In genomic region chr5:146786123-146786522, GRCm38 (mm10) we compare ENCODE assay signal across 25 mouse cellular contexts. TPM values are rescaled to one million over a fixed set of nuclear protein-coding genes. Genes with fewer than 3 reads are reported as not detected.
DNase-seq lines count a peak whose midpoint lies in the region; ATAC-seq and TF ChIP-seq lines count a peak whose summit lies in the region.
"Had no signal": no experiment of that assay in that cellular context is flagged by ENCODE, and none has a peak within 500 bp of the region (broad histone marks: within the 10 kb centered on the region; RNA-seq: fewer than 3 reads in every experiment).

No protein-coding gene starts in this region.

- H3K9ac ChIP-seq in kidney, embryonic 16.5 days (replicated peaks; ENCODE audit: low read length), result no peak overlapping the region
- no peak overlapping the region for H3K9ac ChIP-seq in lung, embryonic 15.5 days
- H3K9ac ChIP-seq: forebrain, embryonic 13.5 days; heart, embryonic 13.5 days had no signal

- DNase-seq in kidney, adult 2 months, result peak; percentile 63
- no peak for DNase-seq in kidney, adult 18-20 months
- DNase-seq in kidney, adult 11 months, result no peak
- DNase-seq in lung, adult 18-20 months, result no peak
- DNase-seq in spleen, adult 2 months (ENCODE audit: low read depth in 1 of 2, low spot score in 2 of 2), result no peak
- DNase-seq in spleen, adult 18-20 months, result no peak
- DNase-seq: adrenal gland, postnatal 10 days; adrenal gland, postnatal 36 days; cerebellum, adult 18-20 months; cerebellum, postnatal 14 days; gastrocnemius, postnatal 10 days; gastrocnemius, postnatal 36 days; heart, adult 2 months; heart, postnatal 14 days; heart, postnatal 4 days had no signal

- no peak for TF ChIP-seq CTCF in kidney, adult 2 months (conservative IDR thresholded peaks at IDR 0.05; ENCODE audit: insufficient read depth, insufficient read length, low read depth, low read length)
- no peak for TF ChIP-seq CTCF in spleen, adult 2 months (IDR thresholded peaks at IDR 0.05; ENCODE audit: extremely low read depth, insufficient read depth, insufficient read length, insufficient replicate concordance)

- no peaks in the 10 kb centered on the region for H3K9me3 ChIP-seq in kidney, embryonic 16.5 days (ENCODE audit: low read length)
- H3K9me3 ChIP-seq in lung, embryonic 15.5 days, result no peaks in the 10 kb centered on the region
- H3K9me3 ChIP-seq: forebrain, embryonic 10.5 days; forebrain, embryonic 13.5 days; G1E; heart, embryonic 10.5 days; heart, embryonic 13.5 days had no signal

- peak overlapping the region; percentile 83 for H3K27ac ChIP-seq in kidney, adult 2 months (ENCODE audit: insufficient read depth, low read depth, low read length)
- H3K27ac ChIP-seq in kidney, embryonic 16.5 days (ENCODE audit: low read length), result peak overlapping the region; percentile 86
- H3K27ac ChIP-seq in lung, embryonic 15.5 days, result peak overlapping the region; percentile 49
- H3K27ac ChIP-seq in spleen, adult 2 months (ENCODE audit: insufficient read depth, low read length), result peak overlapping the region; percentile 63
- H3K27ac ChIP-seq: forebrain, embryonic 10.5 days; forebrain, embryonic 13.5 days; heart, adult 2 months; heart, embryonic 10.5 days; heart, embryonic 13.5 days had no signal

- no peak overlapping the region for H3K4me3 ChIP-seq in kidney, adult 2 months (ENCODE audit: insufficient read depth, low read depth, low read length)
- H3K4me3 ChIP-seq in kidney, embryonic 16.5 days (ENCODE audit: low read length), result no peak overlapping the region
- no peak overlapping the region for H3K4me3 ChIP-seq in lung, embryonic 15.5 days
- H3K4me3 ChIP-seq in spleen, adult 2 months (ENCODE audit: extremely low read depth, insufficient read depth, insufficient read length), result no peak overlapping the region
- H3K4me3 ChIP-seq: forebrain, embryonic 10.5 days; forebrain, embryonic 13.5 days; heart, adult 2 months; heart, embryonic 10.5 days; heart, embryonic 13.5 days had no signal

- H3K4me1 ChIP-seq in kidney, adult 2 months (ENCODE audit: control insufficient read depth, insufficient read depth, low read length), result peaks cover 53% of the 10 kb centered on the region
- H3K4me1 ChIP-seq in kidney, embryonic 16.5 days (ENCODE audit: insufficient read depth, low read length), result peaks cover 59% of the 10 kb centered on the region
- H3K4me1 ChIP-seq in lung, embryonic 15.5 days, result peaks cover 29% of the 10 kb centered on the region
- peaks cover 40% of the 10 kb centered on the region for H3K4me1 ChIP-seq in spleen, adult 2 months (ENCODE audit: control insufficient read depth, insufficient read depth, insufficient read length)

- H3K27me3 ChIP-seq in kidney, adult 2 months (replicated peaks; ENCODE audit: control insufficient read depth, insufficient read depth, low read length), result no peaks in the 10 kb centered on the region
- H3K27me3 ChIP-seq in kidney, embryonic 16.5 days (ENCODE audit: insufficient read depth, low read length), result no peaks in the 10 kb centered on the region
- no peaks in the 10 kb centered on the region for H3K27me3 ChIP-seq in lung, embryonic 15.5 days
- no peaks in the 10 kb centered on the region for H3K27me3 ChIP-seq in spleen, adult 2 months (ENCODE audit: control insufficient read depth, insufficient read depth, low read length)
- H3K27me3 ChIP-seq: CH12.LX; forebrain, embryonic 13.5 days; heart, embryonic 13.5 days; Patski had no signal

- no peaks in the 10 kb centered on the region for H3K36me3 ChIP-seq in kidney, adult 2 months (ENCODE audit: control insufficient read depth, insufficient read depth, low read length)
- peaks cover 3% of the 10 kb centered on the region; the same call in 1 of the 2 replicates for H3K36me3 ChIP-seq in kidney, embryonic 16.5 days (ENCODE audit: insufficient read depth, low read length)
- no peaks in the 10 kb centered on the region for H3K36me3 ChIP-seq in lung, embryonic 15.5 days
- peaks cover 1% of the 10 kb centered on the region; the same call in 1 of the 2 replicates for H3K36me3 ChIP-seq in spleen, adult 2 months (ENCODE audit: control insufficient read depth, insufficient read depth, low read length)
- H3K36me3 ChIP-seq: heart, embryonic 10.5 days; heart, embryonic 13.5 days had no signal

- no peak overlapping the region for H3K4me2 ChIP-seq in kidney, embryonic 16.5 days (replicated peaks; ENCODE audit: low read depth, low read length)
- no peak overlapping the region for H3K4me2 ChIP-seq in lung, embryonic 15.5 days
- H3K4me2 ChIP-seq: forebrain, embryonic 13.5 days; heart, embryonic 13.5 days had no signal

- TF ChIP-seq POLR2A in kidney, adult 2 months (IDR thresholded peaks at IDR 0.05; ENCODE audit: low read depth, low read length), result no peak
- TF ChIP-seq POLR2A in spleen, adult 2 months (IDR thresholded peaks at IDR 0.05; ENCODE audit: low read depth, low read length), result no peak

- 22% methylated on average over 8 of the region's 8 CpGs for WGBS in kidney, adult 2 months
- WGBS in kidney, embryonic 16.5 days, result 52% methylated on average over 8 of the region's 8 CpGs
- WGBS in lung, embryonic 15.5 days, result 48% methylated on average over 8 of the region's 8 CpGs
- 66% methylated on average over 8 of the region's 8 CpGs for WGBS in spleen, adult 2 months

- peak; percentile 44; the same call in 1 of the 2 replicates for ATAC-seq in kidney, embryonic 16.5 days (ENCODE audit: low FRiP score, low TSS enrichment)
- ATAC-seq in lung, embryonic 15.5 days (ENCODE audit: borderline replicate concordance, extremely low read depth, low FRiP score, low TSS enrichment), result no peak
- ATAC-seq: forebrain, embryonic 13.5 days; forebrain, embryonic 16.5 days; Patski had no signal

RNA-seq across cellular contexts. Expression of gene Usp12, which starts 8.7 kb away (rescaled TPM):
- 15.8 and 18.9 TPM in 2 replicates for polyA plus RNA-seq in kidney, adult 2 months (2012; rRNA removed)
- 22.1 and 23.0 TPM in 2 replicates for polyA plus RNA-seq in kidney, embryonic 16.5 days (2015; fragmentation: Nextera tagmentation; extraction: Ambion mirVana)
- 17.1 and 17.3 TPM in 2 replicates for polyA plus RNA-seq in lung, embryonic 15.5 days (2015; fragmentation: Nextera tagmentation; extraction: Ambion mirVana)
- 14.0 and 14.3 TPM in 2 replicates for polyA plus RNA-seq in spleen, adult 2 months (2012; rRNA removed)

RNA-seq across cellular contexts. Expression of gene Rpl21, which starts 46.6 kb away (rescaled TPM):
- 54.5 and 98.3 TPM in 2 replicates for polyA plus RNA-seq in kidney, adult 2 months (2012; rRNA removed)
- polyA plus RNA-seq in kidney, embryonic 16.5 days (2015; fragmentation: Nextera tagmentation; extraction: Ambion mirVana), result 457 and 459 TPM in 2 replicates
- polyA plus RNA-seq in lung, embryonic 15.5 days (2015; fragmentation: Nextera tagmentation; extraction: Ambion mirVana), result 481 and 520 TPM in 2 replicates
- 54.0 and 59.1 TPM in 2 replicates for polyA plus RNA-seq in spleen, adult 2 months (2012; rRNA removed)

RNA-seq across cellular contexts. Expression of gene Rasl11a, which starts 58.7 kb away (rescaled TPM):
- polyA plus RNA-seq in kidney, adult 2 months (2012; rRNA removed), result 17.4 and 20.2 TPM in 2 replicates
- polyA plus RNA-seq in kidney, embryonic 16.5 days (2015; fragmentation: Nextera tagmentation; extraction: Ambion mirVana), result 90.6 and 100 TPM in 2 replicates
- 24.8 and 25.7 TPM in 2 replicates for polyA plus RNA-seq in lung, embryonic 15.5 days (2015; fragmentation: Nextera tagmentation; extraction: Ambion mirVana)
- 8.2 and 9.1 TPM in 2 replicates for polyA plus RNA-seq in spleen, adult 2 months (2012; rRNA removed)
